Mouse (Mus musculus) megakaryocyte, embryonic 14.5 days (primary cell): ENCODE results near the gene Nphp1.

Source experiments
- FLI1 ChIP-seq: IDR thresholded peaks from 2 replicates; pipeline ENCODE4 v1.6.1; 2012; ENCODE audit warnings: low read length, inconsistent platforms, mixed read lengths
- GATA1 ChIP-seq: IDR thresholded peaks from 3 replicates; pipeline ENCODE4 v1.6.1; 2012; ENCODE audit warnings: mixed read lengths, low read length, inconsistent platforms, borderline replicate concordance

DNA sequence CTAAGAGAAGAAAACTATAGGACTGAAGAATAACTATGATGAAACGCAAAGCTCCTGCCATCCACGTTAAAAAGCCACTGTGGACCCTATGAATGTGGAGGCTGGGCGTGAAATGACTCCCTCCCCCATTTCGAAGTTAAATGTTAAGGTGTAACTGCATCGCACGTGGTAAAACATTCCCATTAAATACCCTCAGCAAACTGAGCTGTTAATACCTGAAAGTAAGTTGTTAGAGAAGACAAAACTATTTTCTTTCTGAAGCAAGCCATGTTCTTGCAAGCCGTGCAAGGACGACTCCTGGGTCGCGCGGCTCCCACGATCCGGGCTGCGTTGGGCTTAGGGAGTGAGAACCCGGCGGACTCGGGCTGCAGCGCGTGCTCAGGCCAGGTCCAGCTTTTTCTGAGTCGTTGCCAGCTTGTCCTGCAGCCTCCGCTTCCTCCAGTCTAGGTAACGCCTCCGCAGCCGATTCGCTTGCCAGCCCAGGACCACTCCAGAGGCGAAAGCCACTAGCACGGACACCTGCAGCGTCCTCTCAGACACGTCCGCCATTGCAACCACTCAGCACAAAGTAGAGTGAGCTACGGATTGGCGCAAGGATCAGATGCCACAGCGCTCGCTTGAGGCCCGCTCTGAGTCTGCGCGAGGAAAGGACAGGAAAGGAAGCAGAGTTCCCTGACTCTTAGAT lies 3.4 kb upstream of the Nphp1 start, which contains the start of gene Mtln:
- TF ChIP-seq FLI1 (no peak), GATA1 (no peak)
